Mouse (Mus musculus) retina, postnatal 1 day (tissue): ENCODE measurements around the gene Fam49a.
"Not testable (repeated sequence)": the region's sequence is repeated elsewhere in the genome, so short reads cannot be mapped to it uniquely, and the experiment has no call there.

Experiments
- DNase-seq: peaks from one replicate; pipeline ENCODE4 v3.0.0-alpha.2; 2012

Gene Fam49a

DNA sequence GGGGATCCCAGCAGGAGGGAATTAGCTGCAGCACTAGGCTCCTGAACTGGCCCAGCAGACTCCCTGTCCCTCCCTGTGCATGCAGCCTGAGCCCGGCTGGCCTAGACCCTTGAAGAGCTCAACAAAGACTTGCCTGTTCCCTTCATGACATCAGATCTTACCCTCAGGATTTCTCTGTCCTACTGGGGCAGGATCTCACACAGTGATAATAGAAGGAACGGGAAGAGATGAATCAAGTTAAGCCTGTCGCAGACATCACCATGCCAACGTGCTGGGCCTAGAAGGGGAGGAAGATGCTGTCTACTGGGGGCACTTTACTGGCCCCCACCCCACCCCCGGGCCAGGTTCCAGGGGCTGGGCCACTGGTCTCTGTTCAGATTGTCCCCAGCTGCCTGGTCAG lies 53.1 kb downstream of the Fam49a start:
- peak; percentile 85 for DNase-seq

DNA sequence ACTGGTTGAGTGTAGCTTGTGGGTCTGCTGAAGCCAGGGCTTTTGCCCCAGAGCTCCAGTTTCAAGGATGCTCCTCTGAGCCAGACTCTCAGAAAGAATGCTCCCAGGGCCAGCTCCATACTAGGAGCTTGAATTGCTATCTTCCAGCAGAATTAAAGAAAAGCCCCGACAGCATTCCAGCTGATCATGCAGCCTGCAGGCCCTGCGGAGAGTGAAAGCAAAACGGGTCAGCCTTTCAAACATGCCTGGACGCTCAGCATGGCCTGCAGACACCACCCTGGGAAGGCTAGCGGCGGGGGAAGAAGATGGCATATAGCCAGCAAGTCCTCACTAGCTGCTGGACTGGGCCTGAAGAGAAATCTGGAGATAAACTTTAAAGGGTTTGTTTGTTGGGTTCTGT lies 55.0 kb downstream of the Fam49a start:
- peak; percentile 43 for DNase-seq

DNA sequence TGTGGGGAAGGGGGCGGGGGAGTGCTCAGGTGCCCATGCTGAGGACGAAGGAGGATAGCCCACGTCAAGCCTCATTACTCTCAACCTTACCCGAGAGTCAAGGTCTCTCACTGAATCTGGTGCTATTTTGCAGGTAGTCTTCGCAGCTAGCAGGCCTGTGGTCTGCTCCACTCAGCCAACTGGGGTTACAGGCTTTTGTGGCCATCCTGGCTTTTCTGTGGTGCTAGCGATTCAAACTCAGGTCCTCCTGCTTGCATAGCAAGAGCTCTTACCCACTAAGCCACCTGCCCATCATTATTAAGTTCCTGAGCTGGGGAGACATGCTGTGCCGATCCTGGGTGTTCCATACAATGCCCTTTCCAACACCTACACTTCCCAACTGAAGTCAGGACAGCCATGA lies 55.7 kb downstream of the Fam49a start:
- DNase-seq, result no peak

DNA sequence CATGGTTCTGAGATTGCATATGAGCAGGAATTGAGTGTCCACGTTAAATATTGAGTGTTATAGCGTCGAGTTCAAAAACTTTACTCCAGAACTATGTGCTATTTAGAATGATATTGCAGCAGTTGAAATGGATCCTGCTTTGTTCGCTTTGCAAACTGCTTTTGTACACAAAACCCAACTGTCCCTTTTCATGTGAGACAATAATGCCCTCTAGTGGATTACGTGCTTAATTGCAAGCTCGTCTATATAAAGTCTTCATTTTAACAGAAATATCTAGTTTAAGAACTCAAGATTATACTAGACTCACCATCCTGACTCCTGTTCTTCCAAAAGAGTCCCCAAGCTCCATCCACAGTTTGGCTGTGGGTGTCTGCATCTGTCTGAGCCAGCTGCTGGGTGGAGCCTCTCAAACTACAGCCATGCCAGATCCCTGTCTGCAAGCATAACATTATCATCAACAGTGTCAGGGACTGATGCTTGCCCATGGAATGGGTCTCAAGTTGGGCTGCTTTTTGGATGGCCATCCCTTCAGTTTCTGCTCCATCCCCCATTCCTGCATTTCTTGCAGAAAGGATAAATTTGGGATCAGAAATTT lies 56.3 kb downstream of the Fam49a start:
- peak; percentile 84 for DNase-seq

DNA sequence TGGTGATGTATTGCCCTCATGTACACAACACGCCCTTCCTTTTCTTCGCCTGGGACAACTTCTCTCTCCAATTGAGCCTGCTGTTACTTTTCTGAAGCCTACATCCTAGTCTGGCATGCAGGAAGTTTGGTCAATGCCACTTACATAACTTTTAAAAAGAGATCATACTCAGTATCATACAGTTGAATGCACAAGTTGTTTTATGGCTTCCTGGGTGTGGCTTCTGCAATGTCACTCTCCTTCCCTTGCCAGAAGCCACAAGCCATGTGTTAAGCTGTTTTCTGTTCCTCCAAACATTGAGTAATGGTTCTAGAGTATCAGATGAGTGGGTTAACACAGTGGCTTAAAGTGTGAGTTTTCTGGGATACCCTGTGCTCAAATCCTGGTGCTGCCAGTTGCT lies 58.8 kb downstream of the Fam49a start:
- DNase-seq, result no peak

DNA sequence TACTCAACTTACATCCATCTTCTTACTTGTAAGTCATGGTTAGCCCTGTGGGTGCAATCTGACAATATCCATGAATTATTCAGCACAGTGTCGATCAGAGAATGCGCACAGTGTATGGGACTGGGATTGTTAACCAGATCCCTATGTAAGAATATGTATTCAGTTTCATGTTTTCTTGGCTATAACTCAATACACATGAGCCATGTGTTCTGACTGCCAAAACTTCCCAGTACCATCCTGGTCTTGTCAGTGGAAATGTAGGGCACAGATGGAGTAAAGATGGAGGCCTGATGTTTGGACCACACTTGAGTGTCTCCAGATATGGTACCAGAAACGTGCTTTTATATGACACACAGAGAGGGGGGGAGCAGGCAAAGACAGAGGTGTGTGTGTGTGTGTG lies 59.2 kb downstream of the Fam49a start:
- DNase-seq, result no peak

DNA sequence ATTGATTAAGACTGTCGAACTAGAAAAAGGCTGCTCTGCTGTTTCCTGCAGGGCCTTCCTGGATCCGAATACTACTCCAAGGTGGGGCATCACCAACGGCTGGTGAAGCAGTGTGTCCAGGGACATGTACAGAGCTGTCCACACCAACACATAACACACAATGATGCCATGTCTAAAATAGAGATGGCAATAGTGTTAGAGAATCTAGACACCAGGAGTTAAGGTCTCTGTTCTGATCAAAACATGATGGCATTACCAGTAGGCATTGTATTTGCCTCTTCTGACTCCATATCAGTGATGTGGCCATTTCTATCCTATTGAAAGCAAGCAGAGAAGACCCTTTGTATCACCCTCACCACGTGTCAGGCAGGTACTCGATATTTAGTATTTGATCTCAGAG lies 61.1 kb downstream of the Fam49a start:
- DNase-seq, result no peak

DNA sequence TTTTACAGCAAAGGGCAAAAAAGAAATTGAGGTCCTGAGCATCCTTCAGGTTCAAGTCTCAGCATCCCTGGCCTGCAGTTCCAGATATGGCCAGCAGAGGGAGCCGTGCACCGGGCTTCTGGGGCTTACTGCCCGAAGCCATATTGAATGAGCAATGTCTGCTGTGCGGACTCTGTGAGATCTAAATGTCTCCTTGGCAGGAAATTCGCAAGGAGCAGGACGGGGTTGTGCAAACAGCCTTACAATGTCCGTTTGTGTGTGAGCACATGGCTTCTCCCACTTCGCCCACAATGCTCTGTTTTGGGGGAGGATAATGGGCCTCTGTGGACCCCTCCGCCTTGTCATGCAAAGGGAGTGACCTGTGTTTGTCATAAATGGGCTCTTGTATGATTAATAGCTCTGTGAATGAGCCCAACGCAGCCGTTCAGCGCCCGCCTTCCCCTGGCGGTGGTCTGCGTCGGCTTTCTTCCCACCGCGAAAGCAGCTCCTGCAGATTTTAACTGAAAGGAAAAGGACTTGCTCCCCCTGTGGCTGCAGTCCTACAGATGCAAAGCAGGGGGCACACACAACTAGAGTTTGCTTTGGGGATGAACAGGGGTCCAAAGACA lies 61.8 kb downstream of the Fam49a start:
- DNase-seq, result peak; percentile 88

DNA sequence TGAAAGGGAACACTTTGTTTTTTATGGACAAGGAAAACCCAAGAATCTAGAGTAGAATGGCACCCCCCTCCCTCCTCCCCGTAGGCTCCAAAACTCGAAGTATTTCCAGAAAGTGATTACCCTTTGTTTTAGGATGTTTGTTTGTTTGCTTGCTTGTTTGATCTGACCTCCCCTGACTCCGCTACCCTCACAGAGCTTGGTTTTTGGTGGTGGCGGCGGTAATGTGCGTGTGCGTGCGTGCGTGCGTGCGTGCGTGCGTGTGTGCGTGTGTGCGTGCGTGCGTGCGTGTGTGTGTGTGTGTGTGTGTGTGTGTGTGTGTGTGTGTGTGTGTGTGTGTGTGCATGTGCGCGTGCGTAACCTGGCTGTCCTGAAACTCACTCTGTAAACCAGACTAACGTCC lies 62.3 kb downstream of the Fam49a start:
- not testable (repeated sequence) for DNase-seq

DNA sequence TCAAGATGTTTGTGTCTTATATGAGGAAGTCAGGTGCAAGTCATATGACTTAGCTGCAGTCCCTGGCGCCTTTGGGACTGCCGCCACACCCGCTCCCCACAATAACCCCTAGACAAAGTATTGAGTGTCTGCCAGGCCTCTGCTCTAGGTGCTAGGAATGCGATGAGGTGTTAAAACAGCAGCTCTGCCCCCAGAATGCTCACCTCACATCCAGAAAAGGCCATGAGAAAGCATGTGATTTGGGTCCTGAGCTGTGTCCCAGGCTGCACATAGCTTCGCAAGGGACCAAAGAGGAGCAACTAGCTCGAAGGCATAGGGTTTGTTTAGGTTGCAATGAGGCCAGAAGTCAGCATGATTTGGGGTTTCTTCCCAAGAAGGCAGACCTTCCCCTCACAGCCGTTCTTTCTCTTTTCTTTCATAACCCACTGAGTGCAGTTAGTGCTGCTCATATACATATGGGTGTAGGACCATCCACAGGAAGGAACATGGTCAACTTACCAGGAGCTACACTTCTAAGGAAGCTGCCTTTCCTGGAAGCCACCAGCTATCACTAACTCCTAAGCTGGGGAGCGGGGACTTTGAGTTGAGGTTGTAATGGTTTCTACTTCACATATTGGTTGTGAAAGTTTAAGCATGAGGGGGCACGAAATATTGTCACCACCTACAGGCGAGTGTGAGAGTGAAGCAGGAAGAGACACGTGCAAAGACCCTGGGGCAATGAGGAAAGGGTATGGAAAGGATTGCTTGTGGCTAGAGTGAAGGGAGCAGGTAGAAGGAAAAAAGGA lies 71.8 kb downstream of the Fam49a start:
- no peak for DNase-seq

DNA sequence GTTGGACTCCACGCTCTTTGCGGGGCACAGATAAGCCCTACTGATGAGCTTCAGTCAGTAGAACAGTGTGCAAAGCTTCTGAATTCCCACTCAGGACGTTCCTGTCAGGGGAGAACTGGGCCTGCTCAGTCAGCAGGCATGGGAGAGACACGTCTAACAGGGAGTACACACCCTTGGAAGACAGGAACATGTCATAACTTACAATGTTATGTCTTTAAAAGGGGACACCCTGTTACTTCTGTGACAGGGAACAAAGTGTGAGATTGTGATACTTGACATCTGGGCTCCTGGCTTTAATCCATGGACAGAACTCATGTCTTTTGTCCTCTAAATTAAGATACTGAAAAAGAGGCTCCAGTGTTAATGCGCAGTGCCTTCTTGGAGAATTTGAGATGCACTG lies 72.5 kb downstream of the Fam49a start:
- no peak for DNase-seq

DNA sequence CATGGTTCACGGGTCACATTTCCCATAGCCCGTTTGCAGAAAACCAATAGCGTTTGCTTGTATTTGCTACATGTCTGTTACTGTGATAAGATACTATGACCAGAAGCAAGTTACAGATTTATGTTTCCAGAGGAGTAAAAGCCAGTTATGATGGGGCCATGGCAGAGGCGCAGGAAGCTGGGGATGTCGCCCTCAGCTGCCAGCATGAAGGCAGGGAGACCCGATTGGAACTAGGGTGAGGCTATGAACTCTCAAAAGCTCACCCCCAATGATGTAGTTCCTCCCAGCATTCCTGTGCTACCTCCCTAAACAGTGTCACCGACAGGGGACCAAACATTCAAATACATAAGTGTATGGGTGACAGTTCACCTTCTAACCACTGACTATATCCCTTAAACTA lies 73.6 kb downstream of the Fam49a start:
- DNase-seq, result no peak

DNA sequence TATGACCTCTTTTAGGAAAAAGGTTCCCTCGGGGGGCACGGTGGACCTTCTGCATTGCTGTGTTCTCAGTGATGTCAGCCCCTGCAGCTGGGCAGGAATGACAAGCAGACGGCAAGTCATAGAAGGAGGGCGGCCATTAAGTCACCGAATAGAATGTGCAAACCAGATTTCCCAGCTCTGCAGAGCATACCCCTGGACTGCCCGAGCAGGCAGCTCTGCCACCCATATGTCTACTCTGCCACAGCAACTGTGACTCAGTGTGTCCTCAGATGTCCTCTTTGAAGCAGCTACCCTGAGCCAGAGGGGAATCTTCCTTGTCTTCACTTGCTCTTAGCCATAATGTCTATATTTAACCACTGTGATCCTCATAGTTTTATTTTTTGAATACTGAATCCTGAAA lies 75.4 kb downstream of the Fam49a start:
- DNase-seq, result no peak

DNA sequence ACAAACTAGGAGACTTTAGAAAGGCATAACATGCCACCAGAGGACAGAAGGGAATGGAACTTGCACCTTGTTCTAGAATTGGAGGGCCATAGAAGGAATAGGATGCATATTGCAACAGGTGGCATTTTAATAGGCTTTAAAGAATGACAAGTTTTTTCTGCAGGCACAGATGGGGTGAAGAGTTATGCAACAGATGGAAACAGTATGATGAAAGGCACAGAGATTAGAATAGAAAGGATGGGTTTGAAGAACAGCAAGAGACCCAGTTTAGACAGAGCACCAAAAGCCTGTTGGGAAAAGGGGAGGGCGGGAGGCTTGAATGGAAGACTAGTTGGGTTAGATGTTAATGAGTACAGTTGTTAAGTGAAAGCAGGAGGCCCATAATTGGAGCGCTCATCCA lies 81.4 kb downstream of the Fam49a start:
- peak; percentile 36 for DNase-seq

DNA sequence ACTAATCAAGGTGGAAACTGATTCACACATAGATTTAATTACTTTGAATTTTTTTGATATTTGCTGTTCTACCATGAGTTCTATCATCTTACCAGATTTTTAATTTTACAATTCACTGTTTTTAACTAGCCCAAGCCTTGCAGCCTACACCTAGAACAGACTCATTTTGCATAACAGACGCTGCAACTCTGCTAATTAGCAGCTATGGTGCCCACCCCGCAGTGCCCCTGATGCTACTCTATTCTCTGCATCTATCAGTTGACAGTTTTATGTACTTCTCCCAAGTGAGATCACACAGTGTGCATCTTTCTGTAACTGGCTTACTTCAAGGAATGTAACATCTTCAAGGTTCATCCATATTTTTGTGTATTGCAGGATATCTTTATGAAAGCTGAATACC lies 86.7 kb downstream of the Fam49a start:
- DNase-seq, result no peak

DNA sequence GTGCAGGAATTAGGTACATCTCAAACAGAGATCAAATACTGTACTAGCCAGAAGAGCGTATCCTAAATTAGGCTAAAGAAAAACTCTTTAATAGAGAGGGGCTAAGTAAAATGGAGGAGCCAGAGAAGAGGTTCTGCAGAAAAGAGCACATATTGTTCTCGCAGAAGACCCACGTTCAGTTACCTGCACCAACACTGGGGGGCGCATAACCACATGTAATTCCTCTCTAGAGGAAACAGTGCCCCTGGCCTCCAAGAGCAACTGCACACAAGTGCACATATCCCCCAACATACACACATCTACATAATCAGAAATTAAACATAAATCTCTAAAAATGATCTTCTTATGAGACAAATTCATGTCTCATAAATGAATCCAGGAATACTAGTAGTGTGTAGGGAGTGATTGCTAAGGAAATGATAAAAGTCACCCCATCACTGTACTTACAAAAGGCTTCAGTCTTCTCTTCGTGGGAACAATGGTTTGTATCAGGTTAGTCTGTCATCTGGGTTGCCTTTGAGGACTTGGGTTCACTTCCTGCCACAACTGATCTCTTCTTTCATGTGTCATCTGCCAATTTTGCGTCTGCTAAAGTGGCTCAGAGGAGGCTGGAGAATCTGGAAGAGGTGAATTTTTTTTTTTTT lies 87.8 kb downstream of the Fam49a start:
- DNase-seq, result no peak

DNA sequence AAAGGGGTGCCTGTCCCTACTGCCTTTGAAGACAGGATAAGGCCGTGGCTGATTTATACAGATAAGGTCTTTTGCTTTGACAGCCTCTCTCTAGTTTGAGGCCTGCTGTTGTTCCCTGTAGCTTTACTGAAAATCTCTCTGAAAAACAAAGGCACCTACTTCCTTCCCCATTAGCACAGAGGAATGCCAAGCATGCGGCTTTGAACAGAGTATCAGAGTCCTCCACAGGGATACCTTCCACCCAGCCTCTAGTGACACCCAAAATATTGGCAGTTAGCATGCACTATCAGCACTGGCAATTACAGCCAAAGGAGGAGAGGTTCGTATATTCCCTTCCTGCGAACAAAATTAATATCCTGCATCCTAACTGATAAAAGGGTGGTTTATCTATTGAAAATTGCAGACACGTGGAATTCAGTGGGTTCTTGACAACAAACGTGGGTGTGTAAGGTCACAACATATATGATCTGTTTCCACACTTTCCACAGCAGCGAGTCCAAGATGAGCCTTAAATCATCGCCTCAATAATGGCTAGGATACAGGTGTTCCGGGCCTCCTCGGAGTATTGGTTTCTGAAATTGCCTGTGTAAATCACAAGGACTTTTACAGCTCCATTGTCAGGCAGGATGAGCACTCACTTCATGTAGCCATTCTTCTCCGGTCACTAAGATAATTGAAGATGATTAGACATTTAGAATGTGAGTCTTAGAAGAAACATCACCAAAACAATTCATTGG lies 90.0 kb downstream of the Fam49a start:
- no peak for DNase-seq

DNA sequence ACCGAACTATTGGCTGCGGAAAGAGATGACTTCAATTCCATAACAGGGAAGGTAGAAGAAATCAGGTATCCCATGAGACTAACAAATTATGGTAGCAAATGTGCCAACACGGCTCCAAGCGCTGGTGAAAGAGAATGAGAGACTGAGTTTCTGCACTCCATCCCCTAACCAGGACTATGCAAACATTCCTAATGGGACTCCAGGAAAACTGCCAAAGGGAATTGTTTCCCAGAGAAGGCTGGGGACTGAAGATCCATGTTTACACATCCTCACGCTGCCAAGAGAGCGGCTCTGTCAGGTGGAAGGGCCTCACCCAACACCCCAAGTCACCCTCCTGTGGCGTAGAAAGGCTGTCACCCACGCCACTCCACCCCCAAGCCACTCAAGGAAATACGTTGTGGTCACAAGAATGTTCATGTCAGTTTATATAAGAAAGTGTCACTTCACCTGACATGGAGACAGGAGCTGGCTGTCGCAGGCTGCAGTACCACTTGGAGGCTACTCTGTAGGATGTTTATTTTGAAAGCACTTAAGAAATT lies 92.2 kb downstream of the Fam49a start:
- DNase-seq, result no peak

DNA sequence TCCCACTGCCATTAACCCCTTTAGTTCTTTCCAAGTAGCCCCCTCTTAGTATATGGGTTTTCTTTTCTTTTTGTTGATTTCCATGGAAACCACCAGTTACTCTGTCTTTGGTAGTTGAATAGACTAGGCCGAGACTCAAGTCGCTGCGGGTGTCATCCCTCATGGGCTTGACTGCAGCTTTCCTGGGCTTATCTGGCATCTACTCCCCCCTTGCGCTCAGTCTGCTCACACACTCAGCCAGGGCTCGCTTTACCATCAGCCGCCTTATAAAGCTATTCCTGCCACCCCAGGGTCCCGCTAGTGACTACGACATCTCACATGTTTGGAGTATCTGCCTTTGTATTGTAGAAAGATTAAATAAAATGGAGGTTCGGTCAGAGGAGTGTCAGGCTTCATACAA lies 94.1 kb downstream of the Fam49a start:
- DNase-seq, result no peak

DNA sequence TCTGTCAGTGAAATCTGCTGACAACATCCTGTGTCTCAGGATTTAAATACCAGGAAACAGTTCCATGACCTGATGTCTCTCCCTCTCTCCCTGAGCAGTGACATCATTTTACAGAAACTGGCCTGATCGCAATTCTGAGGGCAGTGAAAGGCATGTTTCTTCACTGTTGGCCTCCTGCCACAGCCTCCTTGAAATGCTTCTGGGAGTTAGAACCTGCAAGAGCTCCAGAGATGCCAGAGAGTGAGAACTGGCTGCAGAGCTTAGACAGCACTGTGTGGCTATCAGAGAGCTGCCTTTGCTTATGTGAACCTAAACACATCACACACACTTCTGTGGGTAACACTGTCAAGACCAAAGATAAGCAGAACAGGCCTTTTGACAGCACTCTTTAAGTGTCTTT lies 94.5 kb downstream of the Fam49a start:
- DNase-seq, result no peak

DNA sequence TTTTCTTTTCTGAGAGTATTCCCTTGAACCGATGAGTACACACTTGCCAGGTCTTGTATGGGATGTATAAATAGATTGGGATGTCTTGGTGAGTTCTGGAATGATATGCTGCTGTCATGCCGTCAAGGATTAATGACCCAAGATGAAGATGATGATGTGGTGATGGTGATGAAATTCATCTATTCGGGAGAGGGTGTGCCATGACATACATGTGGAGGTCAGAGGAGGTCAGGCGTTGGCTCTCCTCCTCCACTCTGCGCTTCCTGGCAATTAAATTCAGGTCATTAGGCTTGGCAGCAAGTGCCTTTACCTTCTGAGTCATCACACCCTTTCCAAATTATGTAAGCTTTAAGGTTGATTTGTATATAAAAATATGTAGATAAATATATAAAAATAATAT lies 95.0 kb downstream of the Fam49a start:
- no peak for DNase-seq

DNA sequence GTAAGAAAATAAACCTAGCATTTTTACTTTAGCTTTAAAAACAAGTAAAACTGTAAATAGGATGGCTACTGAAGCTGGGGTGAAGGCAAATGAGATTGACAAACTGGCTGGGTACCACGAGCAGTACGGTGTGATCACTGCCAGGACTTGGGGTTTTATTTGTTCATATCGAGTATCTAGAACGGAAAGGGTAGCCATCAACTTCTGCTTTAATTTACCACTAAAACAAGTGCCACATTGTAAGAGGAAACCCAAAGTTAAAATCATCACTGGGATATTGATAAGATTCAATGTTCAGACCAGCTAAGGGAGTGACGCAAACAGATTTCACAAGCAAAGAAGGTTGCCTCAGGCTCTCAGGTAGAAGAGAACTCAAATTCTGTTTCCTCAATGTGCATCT lies 98.0 kb downstream of the Fam49a start:
- DNase-seq, result no peak

DNA sequence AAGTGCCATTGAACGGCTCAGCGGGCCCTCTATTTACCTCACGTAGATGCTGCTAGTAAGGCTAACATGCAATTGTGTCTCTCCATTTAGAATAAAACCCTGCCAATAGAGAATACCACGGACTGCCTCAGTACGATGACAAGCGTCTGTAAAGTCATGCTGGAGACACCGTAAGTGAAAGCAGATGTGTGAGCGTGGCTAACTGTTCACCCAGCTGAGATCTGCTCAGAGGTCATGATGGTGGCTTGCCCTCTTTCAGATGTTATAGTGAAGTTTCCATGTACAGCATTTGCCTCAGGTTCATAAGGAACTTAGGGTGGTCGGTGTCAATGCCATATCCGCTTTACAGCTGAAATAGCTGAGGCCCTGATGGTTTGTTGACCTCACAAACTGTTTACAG lies 100.4 kb downstream of the Fam49a start:
- DNase-seq, result no peak
